Mouse (Mus musculus) myocyte (in vitro differentiated cells): ENCODE data around the gene Brca2.

Experiments used
- CEBPB ChIP-seq: IDR thresholded peaks from 2 replicates; pipeline ENCODE4 v1.6.1; 2011; ENCODE audit warnings: mild to moderate bottlenecking, moderate library complexity; ENCODE audit not compliant: poor library complexity, insufficient read depth, severe bottlenecking
- E2F4 ChIP-seq: IDR thresholded peaks from one replicate; pipeline ENCODE4 v1.6.1; 2011; ENCODE audit warnings: mild to moderate bottlenecking, control low read depth, moderate library complexity; ENCODE audit not compliant: insufficient read depth
- MYOD1 ChIP-seq, 3 experiments: IDR thresholded peaks; one replicate each; pipeline ENCODE4 v1.6.1; 2011; ENCODE audit warnings: control low read depth in 2 of 3, low read depth in 2 of 3, mild to moderate bottlenecking in 2 of 3, moderate library complexity in 1 of 3; ENCODE audit not compliant: insufficient read length in 2 of 3, control insufficient read depth in 1 of 3
- MYOG ChIP-seq, 3 experiments: IDR thresholded peaks; one replicate each; pipeline ENCODE4 v1.6.1; 2011; ENCODE audit warnings: control low read depth in 2 of 3, low read depth in 2 of 3, mild to moderate bottlenecking in 2 of 3; ENCODE audit not compliant: insufficient read length in 2 of 3, control insufficient read depth in 1 of 3, insufficient read depth in 1 of 3
- POLR2A ChIP-seq: IDR thresholded peaks from one replicate; pipeline ENCODE4 v1.6.1; 2011; ENCODE audit warnings: low read depth, mild to moderate bottlenecking, control low read depth, moderate library complexity; ENCODE audit not compliant: insufficient read length
- POLR2AphosphoS2 ChIP-seq: IDR thresholded peaks from one replicate; pipeline ENCODE4 v1.6.1; 2011; ENCODE audit warnings: low read depth, control low read depth; ENCODE audit not compliant: insufficient read length
- REST ChIP-seq: IDR thresholded peaks from one replicate; pipeline ENCODE4 v1.6.1; 2011; ENCODE audit warnings: mild to moderate bottlenecking, control low read depth, moderate library complexity; ENCODE audit not compliant: insufficient read depth, insufficient read length
- TCF12 ChIP-seq: IDR thresholded peaks from one replicate; pipeline ENCODE4 v1.6.1; 2011; ENCODE audit warnings: mild to moderate bottlenecking, control low read depth; ENCODE audit not compliant: poor library complexity, insufficient read depth, severe bottlenecking
- TCF3 ChIP-seq: IDR thresholded peaks from one replicate; pipeline ENCODE4 v1.6.1; 2011; ENCODE audit warnings: low read depth, control low read depth; ENCODE audit not compliant: insufficient read length
- USF1 ChIP-seq: IDR thresholded peaks from one replicate; pipeline ENCODE4 v1.6.1; 2011; ENCODE audit warnings: low read depth, mild to moderate bottlenecking, control low read depth, moderate library complexity

DNA sequence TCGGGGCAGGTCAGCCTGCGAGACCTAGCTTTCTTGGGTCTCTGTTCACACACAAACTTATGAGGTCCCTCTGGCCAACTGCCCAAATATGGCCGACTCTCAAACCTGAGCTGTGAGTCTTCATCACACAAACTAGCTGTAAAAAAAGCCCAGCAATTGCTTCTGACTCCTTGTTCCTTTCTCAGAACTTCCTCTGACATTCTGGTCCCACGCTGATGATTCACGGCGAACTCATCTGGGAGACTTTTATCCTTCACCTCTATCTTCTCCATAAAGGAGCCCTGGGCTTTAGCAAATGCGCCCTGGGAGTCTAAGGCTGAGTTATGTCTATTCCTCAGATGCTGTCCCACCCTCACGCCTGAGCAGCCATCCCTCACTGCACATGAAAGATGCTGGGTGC is 85.2 kb downstream of the Brca2 start:
- TF ChIP-seq REST = no peak
- no peak for TF ChIP-seq CEBPB
- TF ChIP-seq POLR2AphosphoS2 = no peak
- TF ChIP-seq POLR2A = no peak
- no peak for TF ChIP-seq MYOG (IDR thresholded peaks at IDR 0.05; ENCODE audit: control insufficient read depth in 1 of 3, insufficient read depth in 1 of 3, insufficient read length in 2 of 3, low read depth in 2 of 3)
- TF ChIP-seq USF1 = no peak
- no peak for TF ChIP-seq E2F4
- no peak for TF ChIP-seq MYOD1 (IDR thresholded peaks at IDR 0.05; ENCODE audit: control insufficient read depth in 1 of 3, insufficient read length in 2 of 3, low read depth in 2 of 3)
- no peak for TF ChIP-seq TCF12
- no peak for TF ChIP-seq TCF3
